Mouse (Mus musculus) kidney, postnatal 0 days (tissue): ENCODE results near the gene Tmigd3. TPM values are rescaled to one million over a fixed set of nuclear protein-coding genes. Genes with fewer than 3 reads are reported as not detected.

Experiments
- ATAC-seq: fragments of 200-750 bp; cut with Nextera tagmentation; replicated peaks from 2 replicates; pipeline ENCODE4 v1.8.0; 2017; ENCODE audit warnings: low read depth, moderate number of reproducible peaks, moderate TSS enrichment, moderate library complexity; ENCODE audit not compliant: low FRiP score
- DNase-seq: peaks from one replicate; pipeline ENCODE4 v3.0.0-alpha.2; 2016; ENCODE audit warnings: low spot score
- H3K27ac ChIP-seq: fragments of 300-500 bp; sonication (generic); 2 replicates; pipeline ENCODE4 v1.5.1; 2014; ENCODE audit warnings: mild to moderate bottlenecking
- H3K27me3 ChIP-seq: fragments of 300-500 bp; sonication (generic); 2 replicates; pipeline ENCODE4 v1.6.1; 2014; ENCODE audit warnings: low read length, mixed read lengths; ENCODE audit not compliant: insufficient read depth
- H3K36me3 ChIP-seq: fragments of 300-500 bp; sonication (generic); 2 replicates; pipeline ENCODE4 v1.6.1; 2014; ENCODE audit warnings: low read length, mixed read lengths; ENCODE audit not compliant: insufficient read depth
- H3K4me1 ChIP-seq: fragments of 300-500 bp; sonication (generic); replicated peaks from 2 replicates; pipeline ENCODE4 v1.6.1; 2014; ENCODE audit warnings: antibody characterized with exemption, low read length, mixed read lengths; ENCODE audit not compliant: insufficient read depth
- H3K4me2 ChIP-seq: fragments of 300-500 bp; sonication (generic); 2 replicates; pipeline ENCODE4 v1.6.1; 2014; ENCODE audit warnings: mild to moderate bottlenecking, low read length, moderate library complexity, mixed read lengths
- H3K4me3 ChIP-seq: fragments of 300-500 bp; sonication (generic); replicated peaks from 2 replicates; pipeline ENCODE4 v1.5.1; 2014; ENCODE audit warnings: low read depth, low read length
- H3K9ac ChIP-seq: fragments of 300-500 bp; sonication (generic); 2 replicates; pipeline ENCODE4 v1.6.1; 2014; ENCODE audit warnings: low read depth, low read length
- H3K9me3 ChIP-seq: fragments of 300-500 bp; sonication (generic); replicated peaks from 2 replicates; pipeline ENCODE4 v1.6.1; 2016; ENCODE audit warnings: low read length, inconsistent platforms, mixed read lengths
- CTCF ChIP-seq: IDR thresholded peaks from 2 replicates; pipeline ENCODE4 v1.5.1; 2016; ENCODE audit warnings: antibody characterized with exemption, low read depth, mild to moderate bottlenecking, moderate library complexity
- WGBS: fragments of 180-500 bp; shearing (Covaris S2); extraction: QIAGEN DNeasy Blood & Tissue Kit; methylation state at CpG from one replicate; pipeline ENCODE4 v1.1.7; 2014; 5-methylcytosine and 5-hydroxymethylcytosine counted together
- polyA plus RNA-seq: library from polyadenylated mRNA; unstranded; fragments of >200 nt; fragmentation: Nextera tagmentation; extraction: Ambion mirVana; gene quantifications from 2 replicates; pipeline ENCODE4 v1.2.1, GENCODE M21; 2015

The Tmigd3 gene
- polyA plus RNA-seq, 1 experiment from 2014 or later, result 0.18 TPM

GRCm38 (mm10) chr3:105872579-105872978 is 1.9 kb downstream of the Tmigd3 start:
- no peaks in the 10 kb centered on the region for H3K36me3 ChIP-seq
- no peak overlapping the region for H3K9ac ChIP-seq
- ATAC-seq (no peak), DNase-seq (no peak)
- no peaks in the 10 kb centered on the region for H3K4me1 ChIP-seq
- peak; percentile 30; the same call in 1 of the 2 replicates for TF ChIP-seq CTCF
- H3K4me3 ChIP-seq, result no peak overlapping the region
- H3K27ac ChIP-seq, result peak overlapping the region; percentile 50; the same call in 1 of the 2 replicates
- 31% methylated on average over 3 of the region's 3 CpGs for WGBS
- H3K4me2 ChIP-seq, result no peak overlapping the region
- H3K27me3 ChIP-seq, result no peaks in the 10 kb centered on the region
- H3K9me3 ChIP-seq, result no peaks in the 10 kb centered on the region

- H3K4me2 ChIP-seq, result no peak overlapping the region
- no peak for TF ChIP-seq CTCF
- no peaks in the 10 kb centered on the region for H3K4me1 ChIP-seq
- WGBS, result 79% methylated on average over 6 of the region's 6 CpGs
- ATAC-seq, result no peak
- no peaks in the 10 kb centered on the region for H3K9me3 ChIP-seq
- H3K27me3 ChIP-seq, result no peaks in the 10 kb centered on the region
- no peak overlapping the region for H3K4me3 ChIP-seq
- H3K36me3 ChIP-seq, result no peaks in the 10 kb centered on the region
- no peak for DNase-seq
- H3K9ac ChIP-seq, result no peak overlapping the region
- H3K27ac ChIP-seq, result no peak overlapping the region
These were observed 3.0 kb downstream of the Tmigd3 start for GRCm38 (mm10) chr3:105873451-105874445.

DNA sequence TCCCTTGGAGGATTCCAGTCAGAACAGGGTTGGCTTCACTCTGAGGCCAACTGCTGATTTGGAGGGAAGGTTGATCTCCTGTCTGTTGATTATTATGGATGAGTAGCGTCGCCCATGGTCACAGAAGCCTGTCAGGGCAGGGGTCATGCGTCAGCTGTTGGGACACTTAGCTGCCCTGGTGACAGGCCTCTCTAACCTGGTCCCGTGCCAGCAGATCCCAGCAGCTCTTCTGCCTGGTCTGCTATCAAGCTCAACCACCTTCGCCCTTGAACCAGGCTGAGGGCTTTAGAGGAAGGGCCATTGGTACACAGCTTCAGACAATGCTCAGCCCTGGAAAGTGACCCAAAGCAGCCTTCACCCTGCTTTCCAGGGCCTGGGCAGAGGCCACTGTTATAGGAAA is 5.3 kb downstream of the Tmigd3 start:
- H3K9me3 ChIP-seq, result no peaks in the 10 kb centered on the region
- no peak overlapping the region for H3K4me2 ChIP-seq
- DNase-seq, result no peak
- TF ChIP-seq CTCF, result no peak
- WGBS, result 61% methylated on average over 5 of the region's 5 CpGs
- H3K4me1 ChIP-seq, result no peaks in the 10 kb centered on the region
- no peak overlapping the region; the same call in 1 of the 2 replicates for H3K27ac ChIP-seq
- peak; percentile 83 for ATAC-seq
- H3K36me3 ChIP-seq, result no peaks in the 10 kb centered on the region
- H3K4me3 ChIP-seq, result no peak overlapping the region
- no peak overlapping the region for H3K9ac ChIP-seq
- no peaks in the 10 kb centered on the region for H3K27me3 ChIP-seq

DNA sequence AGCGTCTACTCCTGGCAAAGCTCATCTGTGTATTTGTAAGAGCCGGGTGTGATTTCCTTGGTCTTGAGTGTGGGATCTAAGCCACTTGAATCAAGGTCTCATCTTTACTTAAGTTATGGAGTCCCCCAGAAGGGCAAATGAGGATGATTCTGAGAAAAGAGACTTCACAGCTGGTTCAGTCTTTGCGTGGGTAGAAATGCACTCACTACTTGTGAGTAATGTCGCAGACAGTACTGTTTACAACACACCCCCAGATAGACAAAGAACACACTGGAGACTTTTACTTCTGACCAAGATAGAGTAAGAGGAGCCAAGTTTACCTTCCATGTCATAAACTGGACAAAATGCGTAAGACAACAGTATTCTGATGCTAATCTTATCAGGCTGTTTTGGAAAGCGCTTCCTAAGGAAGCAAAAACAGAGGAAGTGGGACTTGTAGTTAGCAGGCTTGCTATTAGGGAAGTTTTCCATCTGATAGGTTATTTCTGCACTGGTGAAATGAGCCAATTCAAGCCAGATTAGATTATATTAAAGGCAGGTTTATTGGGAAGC is 6.6 kb downstream of the Tmigd3 start:
- no peak overlapping the region for H3K4me3 ChIP-seq
- no peaks in the 10 kb centered on the region for H3K9me3 ChIP-seq
- no peak for ATAC-seq

GRCm38 (mm10) chr3:105877919-105878318 is 7.2 kb downstream of the Tmigd3 start:
- TF ChIP-seq CTCF, result no peak
- ATAC-seq, result no peak
- no peaks in the 10 kb centered on the region for H3K4me1 ChIP-seq
- no peak for DNase-seq
- H3K36me3 ChIP-seq, result no peaks in the 10 kb centered on the region
- H3K9ac ChIP-seq, result no peak overlapping the region
- 78% methylated on average over 2 of the region's 2 CpGs for WGBS
- H3K9me3 ChIP-seq, result no peaks in the 10 kb centered on the region
- H3K4me3 ChIP-seq, result no peak overlapping the region
- no peaks in the 10 kb centered on the region for H3K27me3 ChIP-seq
- no peak overlapping the region for H3K27ac ChIP-seq
- H3K4me2 ChIP-seq, result no peak overlapping the region

More for the DNA sequence above, 6.6 kb downstream of the Tmigd3 start:
- DNase-seq, result no peak
- no peak for TF ChIP-seq CTCF
- no peak overlapping the region for H3K27ac ChIP-seq
- no peaks in the 10 kb centered on the region for H3K36me3 ChIP-seq
- no peaks in the 10 kb centered on the region for H3K27me3 ChIP-seq
- H3K4me1 ChIP-seq, result no peaks in the 10 kb centered on the region
- H3K4me2 ChIP-seq, result no peak overlapping the region
- no peak overlapping the region for H3K9ac ChIP-seq
- WGBS, result 76% methylated on average over 6 of the region's 6 CpGs

- Histone ChIP-seq H3K4me3 (no peak overlapping the region), H3K27me3 (no peaks in the 10 kb centered on the region), H3K9ac (no peak overlapping the region), H3K4me1 (no peaks in the 10 kb centered on the region), H3K36me3 (no peaks in the 10 kb centered on the region), H3K9me3 (no peaks in the 10 kb centered on the region), H3K27ac (no peak overlapping the region), H3K4me2 (no peak overlapping the region)
- no peak for DNase-seq
- no peak for ATAC-seq
- no peak for TF ChIP-seq CTCF
- WGBS, result 91% methylated on average over 8 of the region's 8 CpGs
These were observed 8.0 kb downstream of the Tmigd3 start for GRCm38 (mm10) chr3:105878751-105879150.
